Mouse (Mus musculus) hindbrain, embryonic 13.5 days (tissue): ENCODE measurements around the gene Mia. TPM values are rescaled to one million over a fixed set of nuclear protein-coding genes. Genes with fewer than 3 reads are reported as not detected.
A peak's percentile ranks its signal among the peaks of the same experiment; 100 is the strongest.

Source experiments
- ATAC-seq: fragments of 200-750 bp; cut with Nextera tagmentation; 2 replicates; pipeline ENCODE4 v1.8.0; 2017; ENCODE audit warnings: moderate TSS enrichment; ENCODE audit not compliant: low FRiP score
- H3K27ac ChIP-seq: fragments of 300-500 bp; sonication (generic); 2 replicates; pipeline ENCODE4 v1.5.1; 2015; ENCODE audit warnings: inconsistent platforms, mild to moderate bottlenecking, moderate library complexity
- H3K27me3 ChIP-seq: fragments of 300-500 bp; sonication (generic); 2 replicates; pipeline ENCODE4 v1.6.1; 2015; ENCODE audit warnings: mild to moderate bottlenecking, inconsistent platforms
- H3K36me3 ChIP-seq: fragments of 300-500 bp; sonication (generic); 2 replicates; pipeline ENCODE4 v1.6.1; 2015; ENCODE audit warnings: mild to moderate bottlenecking, inconsistent platforms
- H3K4me1 ChIP-seq: fragments of 300-500 bp; sonication (generic); replicated peaks from 2 replicates; pipeline ENCODE4 v1.6.1; 2015; ENCODE audit warnings: inconsistent platforms
- H3K4me2 ChIP-seq: fragments of 300-500 bp; sonication (generic); 2 replicates; pipeline ENCODE4 v1.6.1; 2015; ENCODE audit warnings: inconsistent platforms, mild to moderate bottlenecking, moderate library complexity
- H3K4me3 ChIP-seq: fragments of 300-500 bp; sonication (generic); 2 replicates; pipeline ENCODE4 v1.5.1; 2015; ENCODE audit warnings: mild to moderate bottlenecking, inconsistent platforms
- H3K9ac ChIP-seq: fragments of 300-500 bp; sonication (generic); 2 replicates; pipeline ENCODE4 v1.6.1; 2015; ENCODE audit warnings: mild to moderate bottlenecking, inconsistent platforms
- H3K9me3 ChIP-seq: fragments of 300-500 bp; sonication (generic); 2 replicates; pipeline ENCODE4 v1.6.1; 2016; ENCODE audit warnings: inconsistent platforms
- WGBS: fragments of 180-500 bp; shearing (Covaris S2); methylation state at CpG from one replicate; pipeline ENCODE4 v1.1.7; 2015; 5-methylcytosine and 5-hydroxymethylcytosine counted together
- polyA plus RNA-seq: library from polyadenylated mRNA; unstranded; fragments of >200 nt; fragmentation: Nextera tagmentation; extraction: Ambion mirVana; gene quantifications from 2 replicates; pipeline ENCODE4 v1.2.1, GENCODE M21; 2015

The Mia gene
- polyA plus RNA-seq, 1 experiment from 2014 or later, result 11.3 TPM

GRCm38 (mm10) chr7:27180036-27180435 is 921 bp downstream of the Mia start:
- no peak for ATAC-seq
- peak overlapping the region; percentile 89 for H3K27ac ChIP-seq

DNA sequence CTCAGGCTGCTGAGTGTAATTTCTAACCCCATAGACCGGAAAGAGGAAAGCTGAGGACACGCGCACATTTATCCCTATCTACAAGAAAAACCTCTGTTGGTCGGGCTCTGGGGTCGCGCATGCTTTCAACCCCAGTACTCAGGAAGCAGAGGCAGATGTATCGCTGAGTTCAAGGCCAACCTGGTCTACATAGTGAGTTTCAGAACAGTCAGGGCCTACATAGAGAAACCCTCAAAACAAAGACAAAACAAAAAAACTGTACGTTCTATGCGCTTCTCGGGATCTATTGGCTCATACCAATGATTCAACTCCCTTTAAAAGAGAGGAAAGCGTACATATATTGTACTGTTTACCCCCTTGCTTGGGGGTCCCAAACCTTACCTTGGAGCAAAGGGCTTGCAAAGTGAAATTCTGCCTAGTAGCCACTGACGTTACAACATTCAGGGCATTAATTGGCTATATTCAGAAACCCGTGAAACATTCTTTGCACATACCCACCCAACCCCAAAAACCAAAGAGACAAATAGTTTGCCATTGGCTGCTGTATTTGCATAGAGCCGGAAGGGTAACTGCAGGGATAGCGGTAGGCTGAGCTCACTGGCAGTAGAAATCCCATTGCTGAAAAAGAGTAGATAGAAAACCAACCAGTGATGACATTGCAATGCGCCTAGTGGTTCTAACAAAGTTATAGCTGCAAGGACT is 1.6 kb downstream of the Mia start:
- H3K27ac ChIP-seq, result peak overlapping the region; percentile 89
- H3K4me3 ChIP-seq, result peak overlapping the region; percentile 69
- H3K27me3 ChIP-seq, result no peaks in the 10 kb centered on the region
- no peaks in the 10 kb centered on the region for H3K9me3 ChIP-seq
- ATAC-seq, result no peak; the same call in 1 of the 2 replicates
- peaks cover 21% of the 10 kb centered on the region for H3K4me1 ChIP-seq
- peak overlapping the region; percentile 53; the same call in 1 of the 2 replicates for H3K9ac ChIP-seq
- H3K4me2 ChIP-seq, result peak overlapping the region; percentile 61
- WGBS, result 48% methylated on average over 16 of the region's 16 CpGs
- peaks cover 36% of the 10 kb centered on the region for H3K36me3 ChIP-seq

More at GRCm38 (mm10) chr7:27180036-27180435, 921 bp downstream of the Mia start:
- Histone ChIP-seq H3K36me3 (peaks cover 36% of the 10 kb centered on the region), H3K4me2 (no peak overlapping the region), H3K9ac (no peak overlapping the region), H3K27me3 (no peaks in the 10 kb centered on the region), H3K4me1 (peaks cover 21% of the 10 kb centered on the region), H3K4me3 (peak overlapping the region; percentile 69; the same call in 1 of the 2 replicates), H3K9me3 (no peaks in the 10 kb centered on the region)
- 60% methylated on average over 5 of the region's 5 CpGs for WGBS

DNA sequence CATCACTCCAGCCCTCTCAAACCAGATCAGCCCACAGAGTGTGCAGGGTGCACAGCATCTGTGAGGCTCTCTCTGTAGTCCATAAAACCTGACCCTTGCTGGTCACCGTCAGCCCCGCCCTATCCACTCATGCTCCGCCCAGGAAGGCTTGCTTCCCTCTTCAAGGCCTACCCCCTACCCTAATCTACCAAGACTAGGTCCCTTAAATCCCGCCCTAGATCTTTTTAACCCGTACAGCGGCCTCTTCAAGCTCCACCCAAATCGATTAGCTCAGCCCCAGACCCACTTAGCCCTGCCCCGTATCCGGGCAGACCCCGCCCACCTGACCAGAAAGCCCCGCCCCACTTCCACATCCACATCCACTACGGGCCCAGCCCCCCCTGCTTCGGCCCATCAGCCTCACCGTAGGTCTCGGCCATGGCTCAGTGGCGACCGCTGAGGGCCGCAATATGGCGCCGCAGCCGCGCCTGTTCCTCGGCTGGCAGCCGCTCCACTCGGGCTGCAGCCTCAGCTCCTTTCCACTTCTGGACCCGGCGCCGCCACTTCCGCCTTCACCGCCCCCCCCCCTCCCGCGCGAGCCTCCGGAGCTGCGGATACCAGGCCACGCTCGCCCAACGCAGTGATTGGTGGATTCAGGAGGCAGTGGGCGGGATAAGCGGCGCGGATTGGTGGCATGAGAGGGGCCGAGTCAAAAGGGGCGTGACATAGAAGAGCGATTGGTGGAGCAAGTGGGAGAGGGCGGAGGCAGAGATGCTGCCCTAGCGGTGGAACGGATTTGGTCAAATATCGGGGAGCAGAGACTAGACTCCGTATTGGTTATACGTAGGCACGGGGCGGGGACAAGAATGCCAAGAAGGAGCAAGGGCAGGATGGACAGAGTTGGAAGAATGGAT is 2.4 kb downstream of the Mia start, which contains the start of gene Rab4b:
TSS of gene Rab4b (minus strand) at position 573 of the 893 bp plus-strand sequence.
- Histone ChIP-seq H3K9me3 (no peaks in the 10 kb centered on the region), H3K9ac (peak within 1 kb of the TSS; percentile 75), H3K27me3 (no peaks in the 10 kb centered on the region), H3K4me3 (peak within 1 kb of the TSS; percentile 69), H3K36me3 (peaks cover 38% of the 10 kb centered on the region), H3K4me1 (peaks cover 21% of the 10 kb centered on the region), H3K4me2 (peak within 1 kb of the TSS; percentile 61), H3K27ac (peak within 1 kb of the TSS; percentile 94)
- under 1% methylated on average over 53 of the region's 53 CpGs for WGBS
- ATAC-seq, result peak; percentile 98

GRCm38 (mm10) chr7:27177942-27178323 is 3.0 kb downstream of the Mia start:
- Histone ChIP-seq H3K27me3 (no peaks in the 10 kb centered on the region), H3K36me3 (peaks cover 38% of the 10 kb centered on the region), H3K4me3 (peak overlapping the region; percentile 69), H3K4me1 (peaks cover 21% of the 10 kb centered on the region), H3K9me3 (no peaks in the 10 kb centered on the region), H3K4me2 (peak overlapping the region; percentile 61), H3K27ac (peak overlapping the region; percentile 94), H3K9ac (peak overlapping the region; percentile 75)
- ATAC-seq, result peak; percentile 12; the same call in 1 of the 2 replicates
- whole genome bisulfite sequencing, result 15% methylated on average over 4 of the region's 4 CpGs

- Histone ChIP-seq H3K36me3 (peaks cover 59% of the 10 kb centered on the region), H3K9ac (no peak overlapping the region), H3K9me3 (no peaks in the 10 kb centered on the region), H3K4me3 (no peak overlapping the region), H3K4me1 (peaks cover 17% of the 10 kb centered on the region), H3K27ac (no peak overlapping the region), H3K4me2 (no peak overlapping the region), H3K27me3 (no peaks in the 10 kb centered on the region)
- ATAC-seq, result no peak
- WGBS, result 98% methylated on average over 7 of the region's 7 CpGs
These were observed 6.1 kb downstream of the Mia start for GRCm38 (mm10) chr7:27174896-27175295.

DNA sequence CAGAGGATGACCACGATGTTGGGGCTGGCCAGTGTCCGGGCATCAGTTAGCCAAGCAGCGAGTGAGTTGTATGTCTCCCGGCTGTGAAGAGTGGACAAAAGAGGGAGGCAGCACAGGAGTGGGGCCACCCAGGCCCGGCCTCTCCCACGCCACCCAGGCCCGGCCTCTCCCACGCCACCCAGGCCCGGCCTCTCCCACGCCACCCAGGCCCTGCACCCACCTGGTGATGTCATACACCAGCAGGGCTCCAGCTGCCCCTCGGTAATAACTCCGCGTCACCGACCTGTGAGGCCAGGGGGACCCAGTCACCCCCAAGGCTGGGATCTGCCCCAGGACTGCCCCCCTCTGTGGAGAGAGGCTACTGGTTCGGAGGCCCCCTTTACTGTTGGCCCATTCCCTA is 6.5 kb downstream of the Mia start:
- Histone ChIP-seq H3K9ac (no peak overlapping the region), H3K27me3 (no peaks in the 10 kb centered on the region), H3K4me3 (no peak overlapping the region), H3K9me3 (no peaks in the 10 kb centered on the region), H3K4me2 (no peak overlapping the region), H3K27ac (no peak overlapping the region), H3K36me3 (peaks cover 59% of the 10 kb centered on the region), H3K4me1 (peaks cover 13% of the 10 kb centered on the region)
- 95% methylated on average over 15 of the region's 15 CpGs for WGBS
- no peak for ATAC-seq

DNA sequence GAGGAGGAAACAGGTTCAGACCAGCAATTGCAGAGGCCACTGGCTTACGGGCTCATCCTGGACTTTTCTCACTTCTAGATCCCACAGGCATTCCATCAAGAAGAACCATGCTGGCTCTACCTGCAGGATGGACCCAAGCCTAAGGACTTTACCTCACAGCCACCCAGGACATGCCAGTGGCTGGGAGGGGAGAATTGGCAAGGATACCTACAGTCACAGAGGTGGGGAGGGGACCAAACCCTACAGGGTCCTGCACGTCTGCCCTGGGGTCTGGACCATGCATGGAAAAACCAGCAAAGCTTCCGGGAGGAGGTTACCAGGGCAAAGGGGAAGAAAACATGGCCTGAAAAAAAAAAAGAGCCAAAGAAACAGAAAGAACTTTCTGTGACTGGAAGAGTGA is 10.0 kb downstream of the Mia start:
- H3K9ac ChIP-seq, result peak overlapping the region; percentile 8; the same call in 1 of the 2 replicates
- H3K36me3 ChIP-seq, result peaks cover 61% of the 10 kb centered on the region
- no peak overlapping the region for H3K4me3 ChIP-seq
- H3K4me1 ChIP-seq, result peaks cover 11% of the 10 kb centered on the region
- H3K9me3 ChIP-seq, result no peaks in the 10 kb centered on the region
- no peak overlapping the region for H3K4me2 ChIP-seq
- 92% methylated on average over 3 of the region's 3 CpGs for WGBS
- no peak overlapping the region for H3K27ac ChIP-seq
- no peak for ATAC-seq
- no peaks in the 10 kb centered on the region for H3K27me3 ChIP-seq

GRCm38 (mm10) chr7:27168371-27168770 is 12.6 kb downstream of the Mia start:
- H3K9ac ChIP-seq, result no peak overlapping the region
- no peak for ATAC-seq
- H3K4me3 ChIP-seq, result no peak overlapping the region
- no peaks in the 10 kb centered on the region for H3K27me3 ChIP-seq
- H3K36me3 ChIP-seq, result peaks cover 54% of the 10 kb centered on the region
- 95% methylated on average over 5 of the region's 5 CpGs for WGBS
- no peak overlapping the region; the same call in 1 of the 2 replicates for H3K27ac ChIP-seq
- no peaks in the 10 kb centered on the region for H3K9me3 ChIP-seq
- H3K4me2 ChIP-seq, result no peak overlapping the region
- H3K4me1 ChIP-seq, result peaks cover 35% of the 10 kb centered on the region

- Histone ChIP-seq H3K4me3 (peak overlapping the region; percentile 74), H3K4me2 (peak overlapping the region; percentile 89), H3K4me1 (peaks cover 43% of the 10 kb centered on the region), H3K27ac (peak overlapping the region; percentile 99), H3K36me3 (peaks cover 52% of the 10 kb centered on the region), H3K9me3 (no peaks in the 10 kb centered on the region), H3K27me3 (no peaks in the 10 kb centered on the region), H3K9ac (peak overlapping the region; percentile 90)
- ATAC-seq, result no peak
- 76% methylated on average over 11 of the region's 11 CpGs for WGBS
These were observed 13.4 kb downstream of the Mia start for GRCm38 (mm10) chr7:27167475-27168094.

DNA sequence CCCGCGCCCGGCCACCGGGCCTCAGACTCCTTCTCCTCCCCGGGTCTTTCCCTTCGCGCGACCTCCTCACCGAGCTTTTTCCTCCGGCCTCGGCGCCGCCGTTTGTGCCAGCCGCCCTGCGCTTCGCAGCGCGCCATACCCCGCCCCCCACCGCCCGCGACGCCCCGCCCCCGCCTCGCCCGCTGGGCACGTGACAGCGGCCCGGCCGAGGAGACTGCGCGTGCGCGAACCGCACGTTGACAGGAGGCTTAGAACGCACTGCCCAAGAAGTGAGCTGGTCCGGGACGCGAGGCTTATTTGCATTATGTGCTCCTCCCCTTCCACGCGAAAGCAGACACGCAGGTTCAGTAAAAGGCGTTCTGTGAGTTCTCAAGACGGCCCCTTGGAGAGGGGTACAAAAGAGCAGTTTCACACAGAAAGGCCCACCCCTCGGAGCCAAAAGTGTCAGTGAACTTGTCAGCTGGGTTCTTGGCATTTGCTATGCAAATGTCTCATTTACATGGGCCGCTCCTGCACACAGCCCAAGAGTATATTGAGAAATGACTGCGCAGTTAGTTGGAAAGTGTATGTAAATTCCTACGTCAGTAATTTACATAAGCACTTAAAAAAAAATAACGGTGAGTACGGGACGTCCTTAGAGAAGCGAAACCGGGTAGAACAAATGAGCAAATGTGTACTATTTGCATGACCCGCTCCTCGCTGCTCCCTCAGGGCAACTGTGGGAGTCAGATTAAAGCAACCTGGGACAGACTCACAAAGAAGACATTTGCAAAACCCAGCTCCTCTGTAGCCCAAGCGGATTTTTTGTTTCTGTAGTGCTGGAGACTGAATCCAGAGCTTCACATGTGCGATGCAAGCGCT is 14.1 kb downstream of the Mia start, which contains the start of gene Egln2:
TSS of gene Egln2 (minus strand) at position 189 of the 861 bp plus-strand sequence.
- WGBS, result 1% methylated on average over 61 of the region's 61 CpGs
- H3K27me3 ChIP-seq, result no peaks in the 10 kb centered on the region
- H3K4me1 ChIP-seq, result peaks cover 50% of the 10 kb centered on the region

DNA sequence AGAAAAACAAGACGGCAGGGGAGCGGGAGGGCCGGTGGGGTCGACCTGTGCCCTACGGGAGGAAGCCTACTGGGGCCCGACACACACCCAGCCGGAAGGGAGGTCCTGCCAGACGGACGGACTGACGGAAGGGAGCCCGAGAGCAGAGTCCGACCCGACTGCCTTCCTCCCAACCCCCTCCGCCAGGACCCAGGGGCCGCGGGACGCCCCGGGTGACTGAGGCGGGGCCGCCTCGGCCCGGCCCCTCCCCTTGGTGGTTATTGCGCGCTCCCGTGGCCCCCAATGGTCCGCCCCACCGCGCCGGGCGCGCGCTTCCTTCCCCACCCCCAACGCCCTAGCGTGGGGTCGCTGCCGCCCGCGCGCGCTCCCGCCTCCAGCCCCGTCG is 14.7 kb downstream of the Mia start:
- Histone ChIP-seq H3K4me3 (peak overlapping the region; percentile 74), H3K4me2 (peak overlapping the region; percentile 89), H3K9ac (peak overlapping the region; percentile 90), H3K27me3 (no peaks in the 10 kb centered on the region), H3K9me3 (no peaks in the 10 kb centered on the region), H3K27ac (peak overlapping the region; percentile 99), H3K36me3 (peaks cover 50% of the 10 kb centered on the region), H3K4me1 (peaks cover 56% of the 10 kb centered on the region)
- ATAC-seq, result peak; percentile 55
- 0% methylated on average over 30 of the region's 43 CpGs for WGBS

More for the DNA sequence above, 14.1 kb downstream of the Mia start, which contains the start of gene Egln2:
- Histone ChIP-seq H3K4me3 (peak within 1 kb of the TSS; percentile 74), H3K9ac (peak within 1 kb of the TSS; percentile 90), H3K4me2 (peak within 1 kb of the TSS; percentile 89), H3K36me3 (peaks cover 50% of the 10 kb centered on the region), H3K27ac (peak within 1 kb of the TSS; percentile 99), H3K9me3 (no peaks in the 10 kb centered on the region)
- peak; percentile 79 for ATAC-seq
